Mouse (Mus musculus) stomach, postnatal 0 days (tissue): Measurements from ENCODE around the gene Ttc16. TPM values are rescaled to one million over a fixed set of nuclear protein-coding genes. Genes with fewer than 3 reads are reported as not detected.

Experiments
- ATAC-seq: fragments of 200-750 bp; cut with Nextera tagmentation; 2 replicates; pipeline ENCODE4 v1.8.0; 2017; ENCODE audit not compliant: low FRiP score, low TSS enrichment
- DNase-seq: peaks from one replicate; pipeline ENCODE4 v3.0.0-alpha.2; 2016; ENCODE audit warnings: low spot score
- H3K27ac ChIP-seq: fragments of 300-500 bp; sonication (generic); replicated peaks from 2 replicates; pipeline ENCODE4 v1.5.1; 2014; ENCODE audit warnings: mild to moderate bottlenecking, control low read depth
- H3K27me3 ChIP-seq: fragments of 300-500 bp; sonication (generic); 2 replicates; pipeline ENCODE4 v1.6.1; 2014; ENCODE audit warnings: low read length; ENCODE audit not compliant: control insufficient read depth, insufficient read depth
- H3K36me3 ChIP-seq: fragments of 300-500 bp; sonication (generic); 2 replicates; pipeline ENCODE4 v1.6.1; 2014; ENCODE audit warnings: low read length, mixed read lengths; ENCODE audit not compliant: control insufficient read depth, insufficient read depth
- H3K4me1 ChIP-seq: fragments of 300-500 bp; sonication (generic); replicated peaks from 2 replicates; pipeline ENCODE4 v1.6.1; 2014; ENCODE audit warnings: antibody characterized with exemption; ENCODE audit not compliant: control insufficient read depth, insufficient read depth
- H3K4me2 ChIP-seq: fragments of 300-500 bp; sonication (generic); replicated peaks from 2 replicates; pipeline ENCODE4 v1.6.1; 2014; ENCODE audit warnings: low read depth, mild to moderate bottlenecking, control low read depth, moderate library complexity
- H3K4me3 ChIP-seq: fragments of 300-500 bp; sonication (generic); 2 replicates; pipeline ENCODE4 v1.5.1; 2014; ENCODE audit warnings: low read depth, low read length, control low read depth
- H3K9ac ChIP-seq: fragments of 300-500 bp; sonication (generic); 2 replicates; pipeline ENCODE4 v1.6.1; 2014; ENCODE audit warnings: mild to moderate bottlenecking, low read length, control low read depth, mixed read lengths
- H3K9me3 ChIP-seq: fragments of 300-500 bp; sonication (generic); 2 replicates; pipeline ENCODE4 v1.6.1; 2016; ENCODE audit warnings: low read length; ENCODE audit not compliant: control insufficient read depth
- CTCF ChIP-seq: IDR thresholded peaks from 2 replicates; pipeline ENCODE4 v1.5.1; 2016; ENCODE audit warnings: antibody characterized with exemption, low read depth, mild to moderate bottlenecking, moderate library complexity
- EP300 ChIP-seq: optimal IDR thresholded peaks from 2 replicates; pipeline ENCODE3; 2016; ENCODE audit warnings: antibody characterized with exemption
- WGBS: fragments of 180-500 bp; shearing (Covaris S2); extraction: QIAGEN DNeasy Blood & Tissue Kit; methylation state at CpG from one replicate; pipeline ENCODE4 v1.1.7; 2014; 5-methylcytosine and 5-hydroxymethylcytosine counted together
- polyA plus RNA-seq: library from polyadenylated mRNA; unstranded; fragments of >200 nt; fragmentation: Nextera tagmentation; extraction: Ambion mirVana; gene quantifications from 2 replicates; pipeline ENCODE4 v1.2.1, GENCODE M21; 2015

The Ttc16 gene
- polyA plus RNA-seq, 1 experiment from 2014 or later, result 0.06 TPM

GRCm38 (mm10) chr2:32730854-32731253, 44.6 kb downstream of the Ttc16 start:
- H3K4me1 ChIP-seq, result no peaks in the 10 kb centered on the region
- 21% methylated on average over 11 of the region's 11 CpGs for WGBS
- TF ChIP-seq CTCF, result no peak
- TF ChIP-seq EP300, result no peak
- peak overlapping the region; percentile 27; the same call in 1 of the 2 replicates for H3K9ac ChIP-seq
- no peak for DNase-seq
- ATAC-seq, result no peak
- H3K36me3 ChIP-seq, result no peaks in the 10 kb centered on the region
- no peak overlapping the region for H3K4me3 ChIP-seq
- H3K27ac ChIP-seq, result peak overlapping the region; percentile 45; the same call in 1 of the 2 replicates
- H3K27me3 ChIP-seq, result no peaks in the 10 kb centered on the region
- H3K9me3 ChIP-seq, result no peaks in the 10 kb centered on the region
- 0 out of 2 replicates have a peak overlapping the region, but pooled peaks have one; percentile 11 for H3K4me2 ChIP-seq

- no peaks in the 10 kb centered on the region for H3K27me3 ChIP-seq
- no peak overlapping the region for H3K9ac ChIP-seq
- no peaks in the 10 kb centered on the region for H3K36me3 ChIP-seq
- H3K4me3 ChIP-seq, result no peak overlapping the region
- no peaks in the 10 kb centered on the region for H3K4me1 ChIP-seq
- H3K27ac ChIP-seq, result no peak overlapping the region
- no peak for ATAC-seq
- no peak for TF ChIP-seq EP300
- TF ChIP-seq CTCF, result no peak
- no peaks in the 10 kb centered on the region for H3K9me3 ChIP-seq
- DNase-seq, result no peak
- 74% methylated on average over 4 of the region's 4 CpGs for WGBS
- H3K4me2 ChIP-seq, result no peak overlapping the region
Measured at GRCm38 (mm10) chr2:32729547-32729946, 45.9 kb downstream of the Ttc16 start.

GRCm38 (mm10) chr2:32728463-32728862, 47.0 kb downstream of the Ttc16 start:
- Histone ChIP-seq H3K27ac (0 out of 2 replicates have a peak overlapping the region, but pooled peaks have one; percentile 4), H3K9ac (peak overlapping the region; percentile 23; the same call in 1 of the 2 replicates)

GRCm38 (mm10) chr2:32727435-32727834, 48.0 kb downstream of the Ttc16 start:
- TF ChIP-seq CTCF, result no peak
- TF ChIP-seq EP300, result no peak
- Histone ChIP-seq H3K4me2 (peak overlapping the region; percentile 53), H3K4me3 (peak overlapping the region; percentile 34), H3K36me3 (no peaks in the 10 kb centered on the region), H3K9me3 (no peaks in the 10 kb centered on the region), H3K4me1 (no peaks in the 10 kb centered on the region), H3K27me3 (no peaks in the 10 kb centered on the region), H3K27ac (peak overlapping the region; percentile 70), H3K9ac (peak overlapping the region; percentile 47)
- ATAC-seq (peak; percentile 94), DNase-seq (peak; percentile 90)
- WGBS, result under 1% methylated on average over 16 of the region's 16 CpGs

More at GRCm38 (mm10) chr2:32728463-32728862, 47.0 kb downstream of the Ttc16 start:
- DNase-seq, result no peak
- ATAC-seq, result no peak
- Histone ChIP-seq H3K4me3 (peak overlapping the region; percentile 34; the same call in 1 of the 2 replicates), H3K9me3 (no peaks in the 10 kb centered on the region), H3K27me3 (no peaks in the 10 kb centered on the region), H3K4me2 (peak overlapping the region; percentile 25), H3K4me1 (no peaks in the 10 kb centered on the region), H3K36me3 (no peaks in the 10 kb centered on the region)
- TF ChIP-seq CTCF (no peak), EP300 (no peak)
- WGBS, result 54% methylated on average over 7 of the region's 7 CpGs

GRCm38 (mm10) chr2:32724832-32725790, 50.3 kb downstream of the Ttc16 start:
- no peak overlapping the region for H3K27ac ChIP-seq
- WGBS, result 67% methylated on average over 16 of the region's 16 CpGs
- no peak for TF ChIP-seq CTCF
- TF ChIP-seq EP300, result no peak

More at GRCm38 (mm10) chr2:32724832-32725790, 50.3 kb downstream of the Ttc16 start:
- Histone ChIP-seq H3K27me3 (no peaks in the 10 kb centered on the region), H3K4me3 (no peak overlapping the region), H3K4me2 (no peak overlapping the region), H3K4me1 (peaks cover 5% of the 10 kb centered on the region; the same call in 1 of the 2 replicates), H3K9ac (no peak overlapping the region), H3K36me3 (no peaks in the 10 kb centered on the region), H3K9me3 (no peaks in the 10 kb centered on the region)
- no peak for DNase-seq
- ATAC-seq, result no peak
